Mouse (Mus musculus): ENCODE data around the gene Rassf5. TPM values are rescaled to one million over a fixed set of nuclear protein-coding genes. Genes with fewer than 3 reads are reported as not detected.

Rassf5 gene
- total RNA-seq (2023): 100 to 1,000 TPM; 141 to 149 TPM

GRCm38 (mm10) chr1:131245089-131245856 lies at the start of gene Rassf5:
TSS of gene Rassf5 (minus strand) at chr1:131245258.

GRCm38 (mm10) chr1:131279456-131279776 lies 34.4 kb upstream of the Rassf5 start, which contains the start of gene Ikbke:
TSS of gene Ikbke (minus strand) at chr1:131279606.

GRCm38 (mm10) chr1:131153018-131153629 lies 91.9 kb downstream of the Rassf5 start, which contains the start of gene Eif2d:
TSS of gene Eif2d (plus strand) at chr1:131153181.

DNA sequence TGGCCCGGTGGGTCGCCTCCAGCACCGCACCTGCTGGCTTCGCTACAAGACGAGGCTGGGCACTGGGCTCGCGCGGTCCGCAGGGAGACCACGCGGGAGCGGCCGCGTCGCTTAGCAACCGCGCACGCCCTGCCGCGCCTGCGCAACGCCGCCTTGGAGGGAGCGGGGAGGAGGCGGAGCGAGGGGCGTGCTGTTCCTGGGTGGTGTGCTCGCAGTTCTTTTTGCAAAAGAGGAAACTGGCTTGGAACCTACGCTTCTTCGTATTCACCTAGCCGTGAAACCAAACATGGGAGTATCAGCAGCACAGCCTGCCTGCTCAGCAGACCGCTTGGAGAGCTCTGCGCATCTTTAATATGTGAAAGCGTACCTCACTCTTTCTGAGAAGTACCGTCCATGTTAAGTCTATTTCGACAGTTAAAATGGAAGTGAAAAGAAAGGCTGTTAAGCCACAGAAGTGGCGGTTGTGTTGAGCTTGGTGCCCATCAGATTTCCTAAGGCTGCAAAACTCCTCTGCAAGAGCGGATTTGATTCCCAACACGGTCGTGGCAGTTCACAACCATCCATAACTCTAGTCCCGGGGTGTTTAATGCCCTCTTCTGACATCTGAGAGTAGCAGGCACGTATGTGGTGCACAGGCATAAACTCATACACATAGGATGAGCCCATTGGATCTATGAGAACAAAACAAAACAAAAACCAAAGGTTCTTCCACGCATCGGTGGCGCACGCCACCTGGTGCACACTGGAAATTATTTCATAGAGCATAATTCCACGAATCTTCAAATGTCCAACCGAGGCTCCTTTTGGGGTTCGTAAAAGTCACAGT lies 106.7 kb downstream of the Rassf5 start, which contains the start of gene Dyrk3:
Dyrk3 (minus strand) TSS at position 150 of the 826 bp plus-strand sequence.

Other genes starting within 250 kb of the Rassf5 start
- gene Il10, start 225.4 kb downstream of the Rassf5 start, total RNA-seq (2023): not detected
- 100 to 1,000 TPM; 214 to 240 TPM for gene Mapkapk2, start 147.4 kb downstream of the Rassf5 start, total RNA-seq (2023)
- gene Dyrk3, start 106.9 kb downstream of the Rassf5 start, total RNA-seq (2023): 10 to 100 TPM; 10.1 to 10.5 TPM
- 10 to 100 TPM; 16.4 to 17.3 TPM for gene Eif2d, start 92.1 kb downstream of the Rassf5 start, total RNA-seq (2023)
- gene Ikbke, start 34.3 kb upstream of the Rassf5 start, total RNA-seq (2023): 10 to 100 TPM; 51.0 to 52.8 TPM